Mouse (Mus musculus): ENCODE results near the gene Atp5g2.
"Not testable (repeated sequence)": the region's sequence is repeated elsewhere in the genome, so short reads cannot be mapped to it uniquely, and the experiment has no call there.

The Atp5g2 gene

GRCm38 (mm10) chr15:102669571-102669970, 2.6 kb downstream of the Atp5g2 start:
- DNase-seq (ENCODE audit: low read depth), result no peak

DNA sequence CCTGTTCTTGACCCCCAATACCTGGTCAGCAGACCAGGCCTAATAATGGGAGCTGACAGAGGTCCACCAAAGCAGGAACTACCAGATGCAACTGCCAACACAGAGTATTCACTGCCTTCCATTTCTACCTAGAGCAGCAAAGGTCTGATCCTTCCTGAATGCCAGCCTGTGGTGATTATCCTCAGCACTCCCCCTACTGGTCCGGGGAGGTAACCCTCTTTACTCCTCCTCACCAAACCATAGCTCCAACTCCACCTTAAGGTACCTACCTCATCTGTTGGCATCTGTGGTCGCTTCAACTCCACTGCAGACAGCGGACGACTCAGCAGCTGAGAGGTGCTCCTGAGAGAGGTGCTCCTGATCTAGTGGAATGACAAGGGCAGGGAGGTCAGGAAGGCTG, 6.7 kb downstream of the Atp5g2 start:
- DNase-seq (ENCODE audit: low read depth), result peak; percentile 81

- no peak for DNase-seq (ENCODE audit: low read depth)
Observed at GRCm38 (mm10) chr15:102663825-102664224, 8.3 kb downstream of the Atp5g2 start.

- not testable (repeated sequence) for DNase-seq (ENCODE audit: low read depth)
Observed at GRCm38 (mm10) chr15:102662601-102663000, 9.6 kb downstream of the Atp5g2 start.

GRCm38 (mm10) chr15:102657926-102658381, 14.2 kb downstream of the Atp5g2 start:
- DNase-seq (ENCODE audit: low read depth), result no peak

DNA sequence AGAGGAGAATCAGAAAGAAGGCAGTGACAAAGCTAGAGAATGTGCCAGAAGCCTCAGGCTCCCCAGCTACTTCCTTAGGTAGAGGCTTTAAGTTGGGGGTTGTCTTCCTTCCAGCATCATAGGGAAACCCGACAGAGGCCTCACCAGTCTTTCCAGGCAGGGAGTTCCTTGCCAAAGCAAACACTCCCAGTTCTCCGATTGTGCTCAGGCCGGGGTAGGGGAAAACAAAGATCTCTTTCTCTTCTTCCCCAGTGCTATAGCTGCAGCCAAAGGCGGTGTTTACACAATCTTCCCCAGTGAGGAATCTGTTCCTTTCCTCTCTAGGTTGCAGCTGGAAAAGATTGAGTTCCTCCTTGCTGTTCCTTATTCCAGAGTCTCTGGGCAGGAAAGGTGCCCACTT, 15.5 kb downstream of the Atp5g2 start:
- no peak for DNase-seq (ENCODE audit: low read depth)

- DNase-seq (ENCODE audit: low read depth), result not testable (repeated sequence)
Observed at GRCm38 (mm10) chr15:102651928-102652660, 20.1 kb downstream of the Atp5g2 start.

GRCm38 (mm10) chr15:102651107-102651506, 21.0 kb downstream of the Atp5g2 start:
- DNase-seq (ENCODE audit: low read depth), result peak; percentile 49

DNA sequence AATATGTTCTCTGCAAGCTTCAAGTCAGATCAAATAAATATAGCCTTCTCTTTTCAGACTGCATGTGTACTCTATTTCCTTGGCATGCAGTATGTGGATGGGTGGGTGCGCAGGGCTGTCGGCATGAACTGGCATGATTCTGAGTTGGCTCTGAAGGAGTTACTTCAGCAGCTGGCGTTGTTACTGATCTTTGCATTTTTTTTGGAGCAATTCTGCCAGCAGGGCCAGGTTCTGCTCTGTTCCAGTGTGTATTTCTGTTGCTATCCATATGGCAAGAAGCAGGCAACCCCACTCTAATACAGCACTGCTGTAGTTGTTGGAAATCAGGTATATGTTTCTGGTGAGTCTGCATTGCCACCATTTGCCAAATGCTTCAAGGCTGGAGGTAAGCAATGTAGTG, 36.3 kb downstream of the Atp5g2 start:
- no peak for DNase-seq (ENCODE audit: low read depth)

- DNase-seq (ENCODE audit: low read depth), result no peak
Observed at GRCm38 (mm10) chr15:102634684-102635083, 37.5 kb downstream of the Atp5g2 start.

DNA sequence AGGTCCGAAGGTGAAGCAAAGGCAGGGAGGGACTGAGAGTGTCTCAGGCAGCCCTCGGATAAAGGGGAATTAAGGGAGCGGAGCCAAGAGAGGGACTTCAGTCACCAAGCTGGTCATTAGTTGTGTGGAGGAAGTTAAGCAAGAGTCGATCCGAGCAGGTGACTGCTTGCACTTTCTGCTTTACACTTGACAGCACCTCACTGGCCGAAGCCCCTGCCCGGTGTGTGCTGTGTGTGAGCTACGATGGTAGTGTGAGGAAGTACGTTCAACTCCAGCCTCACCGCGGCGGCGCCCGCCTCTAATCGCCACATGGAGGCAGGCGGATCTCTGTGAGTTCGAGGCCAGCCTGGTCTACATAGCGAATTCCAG, 46.5 kb downstream of the Atp5g2 start:
- no peak for DNase-seq (ENCODE audit: low read depth)

DNA sequence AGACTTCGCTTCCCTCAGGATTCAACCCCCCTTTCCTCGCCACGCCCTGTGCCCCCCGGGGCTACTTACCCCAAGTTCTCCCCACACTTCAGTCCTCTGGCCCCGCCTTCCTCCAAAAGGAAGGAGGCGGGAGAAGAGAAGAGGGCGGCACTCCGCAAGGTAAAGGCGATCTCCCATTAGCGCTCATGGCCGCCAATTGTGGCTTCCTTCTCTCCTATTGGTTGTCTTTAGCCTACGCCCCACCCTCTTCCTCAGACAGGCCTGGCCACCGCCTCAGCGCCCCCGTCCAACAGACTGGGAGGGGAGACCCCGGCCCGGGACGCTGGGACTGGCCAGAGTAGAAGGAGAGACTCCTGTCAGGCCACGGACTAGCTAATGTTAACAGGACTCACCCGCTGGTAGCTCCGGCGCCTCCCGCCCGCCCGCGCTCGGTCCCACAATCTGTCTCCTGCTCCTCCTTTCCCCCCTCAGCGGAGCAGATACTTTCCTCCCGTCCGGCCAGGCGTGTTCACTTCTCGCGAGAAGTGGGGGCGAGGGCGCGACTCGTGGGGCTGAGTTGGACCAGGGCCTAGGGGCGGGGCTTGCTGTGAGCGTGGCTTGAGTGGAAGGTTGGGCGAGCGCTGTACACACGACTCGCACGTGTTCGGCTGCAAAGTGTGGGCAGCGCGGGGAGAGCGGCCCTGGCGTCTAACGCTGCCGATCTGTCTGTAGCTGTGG, 47.0 kb downstream of the Atp5g2 start, which contains the start of the genes Gm28047 and Atf7:
Gene Gm28047, minus strand, starts transcription at position 98 of the 717 bp plus-strand sequence.
Gene Atf7, minus strand, starts transcription at position 495 of the 717 bp plus-strand sequence.
- DNase-seq (ENCODE audit: low read depth), result peak; percentile 99

- no peak for DNase-seq (ENCODE audit: low read depth)
Observed at GRCm38 (mm10) chr15:102624291-102624969, 47.7 kb downstream of the Atp5g2 start.

DNA sequence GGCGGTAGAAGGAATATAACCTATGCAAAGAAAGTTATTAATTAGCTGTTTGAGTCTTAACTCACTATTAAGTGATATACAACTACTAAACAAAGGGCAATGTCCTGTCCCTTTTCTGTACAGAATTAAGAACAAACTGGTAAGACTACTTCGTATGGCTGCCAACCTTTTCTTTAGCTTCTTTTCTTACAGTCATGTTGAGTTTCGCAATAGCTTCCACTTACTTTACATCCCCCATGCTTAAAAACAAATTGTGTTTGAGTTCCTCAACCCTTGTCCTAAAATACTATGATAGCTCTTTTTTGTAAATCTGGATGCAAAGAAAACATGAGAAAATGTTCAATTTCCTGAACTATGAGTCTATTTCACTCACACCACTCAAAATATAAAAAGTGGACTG, 49.0 kb downstream of the Atp5g2 start:
- peak; percentile 70 for DNase-seq (ENCODE audit: low read depth)

- no peak for DNase-seq (ENCODE audit: low read depth)
Observed at GRCm38 (mm10) chr15:102622536-102622935, 49.6 kb downstream of the Atp5g2 start.

DNA sequence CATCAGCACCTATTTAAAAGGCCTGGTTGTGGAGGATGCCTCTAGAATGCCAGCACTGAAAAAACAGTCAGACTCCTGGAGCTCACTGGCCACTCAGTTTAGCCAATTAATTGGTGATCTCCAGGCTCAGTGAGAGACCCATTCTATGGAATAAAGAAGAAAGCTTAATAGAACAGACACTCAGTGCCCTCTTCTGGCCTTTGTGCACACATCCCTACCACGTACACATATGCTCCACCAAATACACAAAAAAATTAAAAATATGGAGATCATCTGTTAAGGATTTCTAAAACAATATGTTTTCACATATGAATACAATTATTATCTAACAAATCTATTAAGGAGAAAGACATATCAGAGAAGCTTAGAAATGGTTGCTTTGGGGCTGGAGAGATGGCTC, 51.4 kb downstream of the Atp5g2 start:
- DNase-seq (ENCODE audit: low read depth), result peak; percentile 54

GRCm38 (mm10) chr15:102619486-102619885, 52.7 kb downstream of the Atp5g2 start:
- DNase-seq (ENCODE audit: low read depth), result no peak

DNA sequence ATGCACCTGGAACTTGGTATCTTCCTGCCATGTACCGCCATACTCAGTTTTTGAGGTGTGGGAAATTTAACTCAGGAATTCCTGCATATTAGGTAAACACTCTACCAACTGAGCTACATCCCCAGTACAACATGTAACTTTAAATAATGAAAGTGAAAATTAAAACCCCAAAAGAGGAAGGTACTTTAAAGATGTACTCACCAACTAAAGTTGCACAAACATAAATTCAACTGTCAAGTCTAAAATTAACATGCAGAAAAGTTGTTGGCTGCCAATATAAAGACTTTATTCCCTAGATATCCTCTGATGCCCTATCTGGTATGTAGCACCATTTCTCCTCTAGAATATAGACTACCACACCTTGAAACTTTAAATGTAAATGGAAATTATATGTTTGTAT, 54.5 kb downstream of the Atp5g2 start:
- DNase-seq (ENCODE audit: low read depth), result peak; percentile 56

GRCm38 (mm10) chr15:102616174-102616573, 56.0 kb downstream of the Atp5g2 start:
- DNase-seq (ENCODE audit: low read depth), result peak; percentile 56

DNA sequence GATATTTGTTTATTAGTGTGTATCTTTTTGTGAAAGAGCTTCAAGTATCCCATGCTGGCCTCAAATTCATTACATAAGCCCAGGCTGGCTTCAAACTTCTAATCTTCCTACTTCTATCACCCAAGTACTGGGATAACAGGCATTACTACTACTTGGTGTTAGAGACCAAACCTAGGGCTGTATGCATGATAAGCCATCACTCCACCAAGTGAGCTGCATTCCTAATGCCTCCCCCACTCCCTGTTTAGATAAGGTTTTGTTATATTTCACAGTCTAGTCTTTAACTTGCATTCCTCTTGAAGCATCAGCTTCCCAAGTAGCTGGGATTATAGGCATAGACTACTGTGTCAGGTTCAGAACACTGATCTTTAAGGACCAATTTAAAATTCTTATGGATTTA, 57.9 kb downstream of the Atp5g2 start:
- DNase-seq (ENCODE audit: low read depth), result no peak

- peak; percentile 37 for DNase-seq (ENCODE audit: low read depth)
Observed at GRCm38 (mm10) chr15:102612966-102613365, 59.2 kb downstream of the Atp5g2 start.

All from 416B (cell line).